8 mouse cellular contexts compared by ENCODE assay signal in genomic region chr1:87327165-87327861, GRCm38 (mm10). TPM values are rescaled to one million over a fixed set of nuclear protein-coding genes. Genes with fewer than 3 reads are reported as not detected.
DNase-seq lines count a peak whose midpoint lies in the region; ATAC-seq and TF ChIP-seq lines count a peak whose summit lies in the region.

No protein-coding gene starts in this region.

- peaks cover 9% of the 10 kb centered on the region for H3K4me1 ChIP-seq in heart, embryonic 10.5 days
- H3K4me1 ChIP-seq in forebrain, postnatal 0 days (ENCODE audit: insufficient read depth): 0 out of 2 replicates have a peak, but pooled peaks cover 6% of the 10 kb centered on the region
- 0 out of 2 replicates have a peak, but pooled peaks cover 2% of the 10 kb centered on the region for H3K4me1 ChIP-seq in liver, postnatal 0 days (ENCODE audit: insufficient read depth)

- ATAC-seq in forebrain, postnatal 0 days: peak; percentile 69
- peak; percentile 74 for ATAC-seq in liver, postnatal 0 days

- no peaks in the 10 kb centered on the region for H3K27me3 ChIP-seq in heart, embryonic 10.5 days (ENCODE audit: insufficient read depth, poor library complexity, severe bottlenecking)
- no peaks in the 10 kb centered on the region for H3K27me3 ChIP-seq in forebrain, postnatal 0 days (ENCODE audit: insufficient read depth, low read length)
- H3K27me3 ChIP-seq in liver, postnatal 0 days (ENCODE audit: insufficient read depth, low read length): no peaks in the 10 kb centered on the region

- DNase-seq in heart, embryonic 10.5 days (ENCODE audit: low spot score): peak; percentile 86
- DNase-seq in heart, adult 9 months (ENCODE audit: low spot score in 2 of 2): no peak
- DNase-seq in brain, adult 2 months (ENCODE audit: low read depth, low spot score): peak; percentile 36
- DNase-seq in forebrain, postnatal 0 days: peak; percentile 45
- peak; percentile 47 for DNase-seq in kidney, adult 9 months
- DNase-seq in liver, postnatal 0 days: no peak
- peak; percentile 13 for DNase-seq in ovary, adult 18-20 months (ENCODE audit: low spot score)
- DNase-seq in thymus, postnatal 10 days (ENCODE audit: low spot score in 2 of 2): peak; percentile 38 to 41

- H3K9ac ChIP-seq in forebrain, postnatal 0 days: peak overlapping the region; percentile 96
- peak overlapping the region; percentile 97 for H3K9ac ChIP-seq in liver, postnatal 0 days (replicated peaks)

- TF ChIP-seq CTCF in forebrain, postnatal 0 days (IDR thresholded peaks at IDR 0.05; ENCODE audit: low read depth): peak; percentile 2; the same call in 1 of the 2 replicates
- TF ChIP-seq CTCF in liver, postnatal 0 days (IDR thresholded peaks at IDR 0.05; ENCODE audit: low read depth): no peak

- under 1% methylated on average over 52 of the region's 53 CpGs for WGBS in heart, embryonic 10.5 days
- WGBS in forebrain, postnatal 0 days: 2% methylated on average over 44 of the region's 53 CpGs
- WGBS in liver, postnatal 0 days (ENCODE audit: insufficient replicate concordance): 3% methylated on average over 47 of the region's 53 CpGs

- H3K27ac ChIP-seq in heart, embryonic 10.5 days: peak overlapping the region; percentile 97
- peak overlapping the region; percentile 93 for H3K27ac ChIP-seq in forebrain, postnatal 0 days (ENCODE audit: low read depth, low read length)
- H3K27ac ChIP-seq in liver, postnatal 0 days (ENCODE audit: low read depth): peak overlapping the region; percentile 95

- H3K36me3 ChIP-seq in heart, embryonic 10.5 days: peaks cover 6% of the 10 kb centered on the region; the same call in 1 of the 2 replicates
- no peaks in the 10 kb centered on the region for H3K36me3 ChIP-seq in forebrain, postnatal 0 days (ENCODE audit: insufficient read depth)
- H3K36me3 ChIP-seq in liver, postnatal 0 days (replicated peaks; ENCODE audit: insufficient read depth, low read length): no peaks in the 10 kb centered on the region; the same call in 1 of the 2 replicates

- peak overlapping the region; percentile 79 for H3K4me2 ChIP-seq in forebrain, postnatal 0 days (ENCODE audit: low read depth)
- peak overlapping the region; percentile 91 for H3K4me2 ChIP-seq in liver, postnatal 0 days (ENCODE audit: low read depth, low read length)

- peak overlapping the region; percentile 97 for H3K4me3 ChIP-seq in heart, embryonic 10.5 days
- H3K4me3 ChIP-seq in forebrain, postnatal 0 days (ENCODE audit: low read depth, low read length): peak overlapping the region; percentile 97
- peak overlapping the region; percentile 95 for H3K4me3 ChIP-seq in liver, postnatal 0 days (ENCODE audit: low read depth, low read length)

- TF ChIP-seq EP300 in liver, postnatal 0 days (IDR thresholded peaks at IDR 0.05; ENCODE audit: low read depth): no peak

- H3K9me3 ChIP-seq in heart, embryonic 10.5 days: no peaks in the 10 kb centered on the region
- H3K9me3 ChIP-seq in forebrain, postnatal 0 days (ENCODE audit: low read length): no peaks in the 10 kb centered on the region
- H3K9me3 ChIP-seq in liver, postnatal 0 days (ENCODE audit: low read length): no peaks in the 10 kb centered on the region

RNA-seq across cellular contexts. Expression of gene Gigyf2, which starts 0.5 kb away (rescaled TPM):
- polyA plus RNA-seq in heart, embryonic 10.5 days (2016; fragmentation: Nextera tagmentation; extraction: Ambion mirVana): 33.0 and 38.2 TPM in 2 replicates
- 69.0 and 73.4 TPM in 2 replicates for total RNA-seq in forebrain, postnatal 0 days (2014; rRNA removed)
- polyA plus RNA-seq in forebrain, postnatal 0 days (2015; fragmentation: Nextera tagmentation; extraction: Ambion mirVana): 31.9 and 44.3 TPM in 2 replicates
- polyA plus RNA-seq in liver, postnatal 0 days (2015; fragmentation: Nextera tagmentation; extraction: Ambion mirVana): 12.1 and 13.3 TPM in 2 replicates

Comparison
In these comparisons a context has a peak if more than half of its experiments do, and no peak if none do; other contexts are left out.
1. DNase-seq: peak in heart, embryonic 10.5 days (single experiment), brain, adult 2 months (single experiment), forebrain, postnatal 0 days (single experiment), kidney, adult 9 months (single experiment), ovary, adult 18-20 months (single experiment) and thymus, postnatal 10 days (2 of 2); none in heart, adult 9 months (0 of 2) and liver, postnatal 0 days (single experiment).
2. Peak in every context shown above with its lines, with median percentiles within 50 percentile points of each other: H3K27ac ChIP-seq and H3K4me3 ChIP-seq.